Mouse (Mus musculus) CH12F3 (cell line): ENCODE results near the gene Ndufaf3.

Source experiments
- in situ Hi-C: fragments of 300-500 bp; cut with MboI; formaldehyde crosslinking; loops from 2 replicates; pipeline ENCODE4 v1.14.3; 2020; ENCODE audit warnings: low sequenced_read_pairs

The Ndufaf3 gene

GRCm38 (mm10) chr9:108521604-108522003, 45.6 kb downstream of the Ndufaf3 start:
- in situ Hi-C loops: no loop called here

GRCm38 (mm10) chr9:108517931-108518332, 49.3 kb downstream of the Ndufaf3 start:
- in situ Hi-C loops: no loop called here

- in situ Hi-C loops: no loop called here
Measured at GRCm38 (mm10) chr9:108517253-108517930, 49.8 kb downstream of the Ndufaf3 start.

GRCm38 (mm10) chr9:108516380-108517251, 50.6 kb downstream of the Ndufaf3 start, which contains the start of gene Qrich1:
Gene Qrich1 (plus strand): TSS chr9:108516806.
- in situ Hi-C loops: no loop called here
